Mouse (Mus musculus): ENCODE measurements around the gene Nos1ap.

The Nos1ap gene

DNA sequence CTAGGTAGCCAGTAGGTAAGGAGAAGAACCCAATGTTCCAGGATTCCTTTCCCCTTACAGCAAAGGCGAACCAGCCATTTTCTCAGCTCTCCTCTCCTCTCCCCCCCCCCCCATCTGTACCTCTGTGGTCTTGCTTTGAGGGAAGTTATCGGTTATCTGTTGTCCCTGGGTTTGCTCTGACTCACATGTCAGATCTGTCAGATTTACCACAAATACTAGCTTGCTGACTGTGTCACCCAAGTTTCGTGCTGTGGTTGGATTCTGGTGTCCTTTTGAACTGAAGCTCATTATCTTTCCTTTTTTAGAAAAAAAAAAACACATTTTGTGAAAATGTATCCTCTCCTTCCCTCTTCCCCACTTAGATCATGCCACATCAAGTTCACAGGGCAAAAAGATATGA is 50.2 kb downstream of the Nos1ap start:
- DNase-seq = no peak

DNA sequence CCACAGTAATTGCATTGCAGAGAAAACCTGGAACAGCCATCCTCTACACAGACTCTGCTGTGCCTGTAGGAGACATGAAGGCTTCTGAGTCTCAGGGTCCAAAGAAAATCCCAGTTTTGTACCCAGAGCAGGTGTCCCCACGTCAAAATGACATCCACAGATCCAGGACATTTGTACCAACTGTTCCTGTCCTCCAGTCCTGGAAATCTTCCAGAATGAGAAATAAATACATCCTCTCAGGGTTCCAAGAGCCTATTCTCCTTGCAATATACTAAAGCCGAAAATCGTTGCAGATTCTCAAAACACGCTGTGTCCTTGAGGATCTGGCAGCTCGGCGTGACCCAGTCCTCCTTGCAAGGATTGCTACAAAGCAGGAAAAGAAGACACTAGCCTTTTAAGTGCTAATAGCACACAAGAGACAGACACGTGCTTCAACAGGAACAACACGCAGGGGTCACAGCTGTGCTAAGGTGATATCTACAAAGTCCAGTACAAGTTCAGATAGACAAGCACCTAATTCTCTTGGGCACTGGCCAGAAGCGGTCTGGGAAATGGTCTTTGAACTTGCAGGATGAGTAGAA is 51.1 kb downstream of the Nos1ap start:
- DNase-seq = peak; percentile 71

DNA sequence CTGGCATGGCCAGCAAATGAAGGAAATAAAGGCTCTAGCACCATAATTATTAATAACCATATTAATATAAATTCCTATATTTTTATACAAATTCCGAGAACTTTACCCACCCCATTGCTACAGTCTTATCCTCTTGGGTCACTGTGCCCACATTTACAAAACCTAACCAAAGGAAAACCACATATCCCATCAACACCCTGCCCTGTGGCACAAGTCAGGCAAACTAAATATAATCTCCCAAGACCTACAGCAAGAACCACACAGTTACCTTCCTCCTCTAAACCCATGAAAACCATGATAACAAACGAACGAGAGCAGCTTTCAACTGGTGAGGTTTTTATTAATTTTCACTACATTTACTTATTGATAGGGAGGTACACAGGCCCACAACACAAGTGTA is 53.3 kb downstream of the Nos1ap start:
- DNase-seq = no peak

DNA sequence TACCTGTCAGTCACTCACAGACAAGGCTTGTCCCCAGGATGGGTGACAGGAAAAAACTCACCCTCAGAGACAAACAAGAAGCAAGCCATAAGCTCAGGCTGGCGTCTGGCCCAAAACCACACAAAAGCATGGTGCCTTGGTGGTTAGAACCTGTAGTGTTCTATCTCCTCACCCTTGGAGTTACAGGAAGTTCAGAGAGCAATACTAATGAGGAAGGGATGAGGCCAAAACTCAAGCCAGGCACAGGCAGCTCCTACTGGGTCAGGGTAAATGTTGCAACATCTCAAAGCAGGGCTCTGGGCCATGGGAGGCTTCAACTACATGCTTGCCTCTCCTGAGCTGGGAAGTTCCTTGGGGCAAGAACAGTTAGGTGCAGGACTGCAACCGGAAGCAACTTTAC is 54.4 kb downstream of the Nos1ap start:
- no peak for DNase-seq

DNA sequence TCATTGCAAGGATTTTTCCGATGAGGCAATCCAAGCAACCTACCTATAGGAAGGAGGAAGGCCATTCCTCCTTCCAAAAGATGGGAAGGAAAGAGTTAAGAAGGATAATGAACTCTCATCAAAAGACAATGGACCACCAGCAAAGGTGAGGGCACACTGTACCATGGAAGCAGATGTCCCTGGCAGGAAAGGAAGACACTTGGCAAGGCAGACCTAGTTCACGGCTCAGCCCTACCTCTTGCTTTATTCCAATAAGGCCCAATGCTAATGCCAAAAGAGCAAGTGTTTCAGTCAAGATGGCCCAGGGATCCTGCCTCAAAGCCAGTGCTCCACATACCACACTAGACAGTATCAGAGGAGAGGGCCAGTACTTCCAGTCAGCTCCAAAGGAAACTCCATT is 58.4 kb downstream of the Nos1ap start:
- DNase-seq = no peak

DNA sequence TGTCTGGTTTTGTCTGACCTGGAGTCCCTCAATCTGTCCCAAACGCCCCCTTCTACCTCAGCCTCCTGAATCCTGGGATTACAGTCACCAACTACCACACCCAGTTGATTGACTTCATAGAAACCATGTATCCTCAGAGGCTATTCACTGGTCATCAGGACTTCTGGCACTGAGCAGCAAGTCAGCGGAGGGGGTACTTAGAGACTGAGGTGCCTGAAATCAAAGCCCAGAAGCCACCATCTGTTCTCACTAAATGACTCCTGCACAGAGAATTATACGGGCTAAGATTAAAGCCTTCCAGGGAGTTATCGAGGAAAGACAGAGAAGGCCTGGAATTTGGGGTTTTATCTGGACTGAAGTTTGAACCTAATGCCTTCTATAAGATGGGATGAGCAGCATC is 59.2 kb downstream of the Nos1ap start:
- no peak for DNase-seq

DNA sequence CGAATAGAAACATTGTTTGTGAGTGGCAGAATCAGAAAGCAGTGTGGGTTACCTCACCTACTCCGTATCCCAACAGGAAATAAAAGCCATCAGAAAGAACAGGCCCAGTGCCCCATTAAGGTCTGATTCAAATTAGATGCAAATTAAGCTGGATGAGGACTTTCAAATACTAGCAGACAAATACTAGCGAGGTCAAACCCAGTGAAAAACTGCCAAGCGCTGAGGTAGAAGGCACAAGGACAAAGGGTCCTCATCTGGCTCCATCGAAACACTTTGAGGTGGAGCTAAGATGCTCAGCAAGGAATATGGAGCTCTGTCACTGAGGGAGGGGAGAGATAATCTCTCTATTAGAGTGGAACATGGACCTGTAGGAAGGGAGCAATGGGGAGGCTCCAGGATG is 66.8 kb downstream of the Nos1ap start:
- no peak for DNase-seq

DNA sequence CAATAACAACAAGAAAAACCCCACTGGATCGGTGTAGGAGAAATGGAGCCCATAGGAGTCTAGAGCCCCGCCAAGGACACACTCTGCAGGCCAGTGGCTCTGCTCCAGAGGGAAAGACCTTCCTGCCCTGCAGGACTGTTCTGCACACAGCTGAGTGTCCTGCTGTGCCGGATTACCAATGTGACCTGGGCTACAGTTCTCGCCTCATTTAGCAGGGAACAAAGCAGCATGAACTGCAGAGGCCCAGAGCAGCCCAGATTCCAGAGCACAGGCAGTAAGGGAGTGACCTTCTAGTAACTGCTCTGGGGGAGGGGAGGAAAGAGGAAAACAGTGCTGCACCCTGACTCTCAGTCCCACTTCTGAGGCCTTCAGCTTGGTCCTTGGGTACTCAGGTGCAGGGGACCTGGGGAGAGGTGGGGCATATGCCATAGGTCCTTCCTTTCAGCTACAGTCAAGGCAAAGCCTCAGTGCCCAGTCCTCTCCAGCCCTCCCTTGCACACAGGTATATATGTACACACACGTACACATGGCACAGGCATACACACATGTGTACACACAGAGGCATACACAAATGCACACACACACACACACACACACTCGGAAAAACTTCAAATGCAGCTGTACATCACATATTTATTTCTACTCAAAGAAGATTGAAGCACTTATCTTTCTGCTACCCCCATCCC is 68.0 kb downstream of the Nos1ap start:
- DNase-seq = peak; percentile 84

DNA sequence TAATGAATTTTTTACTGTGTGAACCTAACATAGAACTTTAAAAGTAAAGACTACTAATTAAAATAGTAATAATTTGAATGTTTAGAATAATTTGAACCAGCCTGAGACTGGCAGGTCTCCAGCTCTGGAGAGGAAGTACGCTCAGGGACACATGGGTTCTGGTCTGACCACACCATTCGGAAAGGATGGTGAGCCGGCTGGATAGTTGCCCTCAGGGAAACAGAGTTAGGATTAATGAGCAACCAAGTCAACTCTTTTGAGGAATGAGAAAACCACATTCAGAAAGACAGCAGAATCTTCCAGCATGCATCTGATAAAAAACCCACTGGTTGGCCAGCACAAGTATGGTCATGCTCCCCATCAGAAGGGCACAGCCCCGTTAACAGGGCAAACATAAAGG is 69.5 kb downstream of the Nos1ap start:
- DNase-seq = peak; percentile 45

DNA sequence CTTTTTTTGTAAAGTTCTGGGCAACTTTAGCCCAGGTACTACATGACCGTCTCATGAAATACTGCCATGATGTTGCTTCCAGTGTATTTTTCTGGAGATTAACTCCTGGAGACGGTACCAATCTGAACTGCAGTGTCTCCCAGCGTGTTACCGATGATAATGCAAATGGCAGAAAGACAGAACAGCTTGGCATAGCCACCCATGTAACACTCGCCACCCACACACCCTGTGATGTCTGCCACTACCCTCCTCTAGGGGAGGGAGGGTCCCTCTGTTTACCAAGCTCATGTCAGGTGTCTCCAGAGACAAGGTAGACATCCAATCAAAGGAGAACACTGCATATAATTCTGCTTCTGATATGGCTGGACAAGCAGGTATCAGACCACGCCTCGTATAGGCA is 70.0 kb downstream of the Nos1ap start:
- DNase-seq = no peak

DNA sequence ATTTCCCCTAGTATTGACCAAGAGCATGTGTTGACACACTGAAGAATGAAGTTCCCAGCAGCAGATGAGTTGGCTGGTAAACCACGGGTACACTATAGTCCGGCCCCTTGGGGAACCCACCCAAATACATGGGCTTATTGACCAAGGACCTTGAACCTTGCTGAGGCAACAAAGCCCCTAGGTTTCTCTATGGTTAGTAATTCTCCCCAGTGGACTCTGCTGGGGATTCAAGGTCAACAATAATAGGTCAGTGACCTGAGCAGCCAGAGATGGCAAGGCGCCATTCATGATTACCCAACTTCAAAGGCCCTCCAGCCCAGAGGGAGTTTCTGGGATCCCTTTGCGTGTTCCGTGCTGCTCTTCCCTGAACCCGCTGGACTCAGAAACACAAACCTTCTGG is 73.5 kb downstream of the Nos1ap start:
- peak; percentile 59 for DNase-seq

DNA sequence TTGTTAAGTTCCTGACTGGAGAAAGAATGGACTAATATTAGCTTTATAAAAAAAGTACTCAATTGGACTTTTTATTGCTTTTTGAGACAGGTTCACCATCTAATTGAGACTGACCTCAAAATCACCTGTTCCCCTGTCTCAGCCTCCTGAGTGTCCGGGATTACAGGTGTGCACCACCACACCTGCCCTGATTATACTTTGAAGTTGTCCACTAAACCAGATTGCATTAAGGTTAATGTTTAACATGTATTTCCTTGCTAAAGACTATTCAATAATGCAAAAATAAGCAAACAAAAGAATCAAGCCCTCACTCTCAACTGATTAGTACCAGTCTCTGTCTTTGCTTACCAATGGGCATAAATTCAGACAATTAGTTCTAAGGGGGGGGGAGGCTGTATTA is 74.2 kb downstream of the Nos1ap start:
- DNase-seq = no peak

DNA sequence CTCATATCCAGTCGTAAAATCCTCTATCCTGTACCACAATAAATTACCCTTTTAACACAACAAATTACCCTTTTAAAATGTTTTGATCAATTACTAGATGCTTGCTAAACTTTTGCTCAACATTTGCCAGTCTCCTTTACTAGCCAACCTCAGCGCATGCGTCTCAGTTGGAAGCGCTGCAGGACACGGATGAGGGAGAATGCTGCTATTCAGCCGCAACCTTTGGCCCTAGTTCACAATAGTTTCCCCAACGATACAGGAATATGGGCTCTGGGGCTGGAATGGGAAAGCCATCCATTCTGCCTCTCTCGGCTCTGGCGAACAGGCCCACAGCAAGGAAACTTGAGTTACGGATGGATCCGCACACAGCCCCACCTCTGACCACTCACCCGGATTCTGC is 75.4 kb downstream of the Nos1ap start:
- DNase-seq = peak; percentile 43

DNA sequence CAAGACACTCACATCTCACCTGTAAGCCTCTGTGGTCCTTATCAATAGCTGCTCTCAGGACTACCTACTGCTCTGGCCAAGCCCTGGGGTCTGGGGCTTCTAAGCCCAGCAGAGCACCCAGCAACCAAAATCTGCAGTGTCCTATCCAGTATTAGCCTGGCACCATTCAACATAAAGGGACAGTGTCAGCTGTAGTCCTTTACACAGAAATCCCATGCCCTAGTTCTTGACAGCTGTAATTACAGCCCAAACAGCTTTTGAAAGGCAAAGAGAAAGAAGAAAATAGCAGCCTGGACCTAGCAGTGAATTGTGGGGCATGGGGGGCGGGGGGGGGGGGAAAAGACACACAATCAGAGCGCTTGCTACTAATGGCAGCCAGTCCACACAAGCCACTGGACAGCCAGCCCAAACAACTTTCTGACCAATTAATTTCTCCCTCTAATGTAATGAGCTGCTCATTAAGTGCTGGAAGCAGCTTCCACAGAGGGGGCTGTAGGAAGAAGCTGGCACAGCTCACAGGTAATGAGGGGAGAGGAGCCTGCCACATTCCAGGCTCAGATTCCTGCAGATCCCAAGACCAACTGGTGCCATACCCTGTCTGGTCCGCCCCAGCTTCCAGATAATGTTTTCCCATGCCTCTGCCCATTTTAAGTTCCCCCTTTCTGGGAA is 77.1 kb downstream of the Nos1ap start:
- DNase-seq = no peak

DNA sequence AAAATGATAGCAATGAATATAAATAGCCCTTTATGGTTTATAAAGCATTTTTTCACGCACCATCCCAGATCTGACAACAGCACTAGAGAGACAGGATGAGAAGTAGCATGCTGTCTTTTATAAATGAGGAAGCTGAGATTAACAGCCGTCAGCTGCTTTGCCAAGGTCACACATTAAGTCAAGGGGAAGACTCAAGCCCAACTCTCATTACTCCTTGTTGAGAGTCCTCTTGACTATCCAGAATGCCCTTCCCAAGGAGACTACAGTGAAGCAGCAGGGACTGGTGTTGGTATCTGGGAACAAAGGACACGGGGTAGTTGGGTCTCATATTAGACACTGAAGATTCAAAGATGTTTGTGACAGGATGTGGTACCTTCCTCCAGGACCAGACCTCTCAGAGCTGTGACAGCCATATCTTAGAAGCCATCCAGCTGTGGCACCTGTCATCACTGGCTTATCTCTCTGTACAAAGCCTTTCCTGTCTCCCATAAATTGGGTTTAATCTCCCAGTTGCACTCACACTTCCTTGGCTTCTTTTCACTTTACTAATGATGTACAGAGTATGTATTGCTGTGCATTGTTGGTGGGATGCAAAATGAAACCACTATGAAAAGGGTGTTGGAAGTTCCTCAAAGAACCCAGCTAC is 78.9 kb downstream of the Nos1ap start:
- no peak for DNase-seq

DNA sequence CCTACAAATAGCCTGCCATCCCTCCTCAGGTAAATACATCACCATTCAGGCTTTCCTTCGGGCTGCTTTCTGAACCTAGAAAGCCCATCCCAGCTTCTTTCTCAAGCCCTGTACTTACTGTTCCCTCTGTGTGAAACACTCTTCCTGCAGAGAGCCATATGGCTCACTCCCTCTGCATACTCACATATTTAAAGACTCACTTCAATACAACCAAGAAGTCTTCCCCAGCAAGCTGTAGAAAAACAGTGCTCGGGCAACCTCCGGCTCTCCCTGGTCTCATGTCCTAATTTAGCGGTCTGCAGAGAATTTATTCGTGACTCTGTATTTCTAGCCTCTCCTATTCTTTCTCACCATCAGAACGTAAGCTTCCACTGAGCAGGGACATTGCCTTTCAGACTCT is 83.4 kb downstream of the Nos1ap start:
- DNase-seq = no peak

DNA sequence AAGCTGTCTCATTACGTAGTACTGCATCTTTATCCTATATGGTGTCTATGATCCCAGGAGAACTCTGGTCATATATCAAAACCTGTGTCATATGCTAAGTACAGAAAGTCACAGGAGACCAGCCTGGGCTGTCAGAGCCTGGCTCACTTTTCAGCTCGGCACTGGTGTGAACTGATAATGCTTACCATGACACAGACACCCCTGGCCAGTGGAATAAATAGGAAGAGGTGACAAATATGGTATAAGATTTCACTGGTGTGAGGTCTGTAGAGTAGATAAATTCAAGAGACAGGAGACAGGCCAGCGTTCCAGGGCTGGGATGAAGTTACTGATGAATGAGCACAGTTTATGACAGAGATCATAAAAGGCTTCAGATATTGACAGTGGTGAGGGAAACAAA is 84.6 kb downstream of the Nos1ap start:
- no peak for DNase-seq

DNA sequence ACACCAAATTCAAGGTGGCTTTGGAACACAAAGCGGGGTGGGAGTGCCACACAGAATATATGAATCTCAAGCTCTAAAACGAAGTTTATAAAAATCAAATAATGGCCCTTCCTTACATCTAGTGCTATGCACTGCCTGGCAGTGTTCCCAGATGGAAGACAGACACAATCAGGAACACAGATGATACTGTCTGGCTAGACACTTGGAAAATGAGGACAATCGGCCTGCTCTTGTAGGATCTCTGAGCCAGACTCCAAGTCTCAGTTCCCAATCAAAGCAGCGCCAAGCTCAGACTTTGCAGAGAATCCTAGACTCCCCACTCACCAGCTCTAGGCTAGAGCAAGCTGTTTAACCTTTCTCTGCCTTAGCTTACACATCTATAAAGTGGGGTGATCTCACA is 85.3 kb downstream of the Nos1ap start:
- no peak for DNase-seq

DNA sequence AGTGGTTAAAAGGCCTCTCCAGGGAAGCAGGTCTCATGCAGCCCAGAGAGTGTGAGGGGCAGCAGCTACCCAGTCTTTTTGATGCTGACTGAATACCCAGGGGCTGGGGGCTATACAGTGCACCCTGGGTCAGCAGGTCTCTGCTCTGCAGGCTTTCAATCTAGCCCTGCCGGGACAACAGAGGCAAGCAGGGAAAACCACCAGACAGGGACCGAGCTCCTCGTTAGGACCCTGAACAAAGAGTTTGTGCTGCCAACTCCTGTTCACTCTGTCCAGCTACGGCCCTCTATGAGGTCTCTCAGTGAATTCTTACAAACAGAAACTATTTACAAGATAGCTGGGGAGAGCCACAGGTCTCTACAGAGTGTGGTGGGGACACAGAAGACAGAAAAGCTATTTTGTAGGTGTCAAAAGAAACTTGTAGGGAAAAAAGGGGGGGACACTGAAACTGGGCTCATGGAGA is 86.4 kb downstream of the Nos1ap start:
- DNase-seq = no peak

DNA sequence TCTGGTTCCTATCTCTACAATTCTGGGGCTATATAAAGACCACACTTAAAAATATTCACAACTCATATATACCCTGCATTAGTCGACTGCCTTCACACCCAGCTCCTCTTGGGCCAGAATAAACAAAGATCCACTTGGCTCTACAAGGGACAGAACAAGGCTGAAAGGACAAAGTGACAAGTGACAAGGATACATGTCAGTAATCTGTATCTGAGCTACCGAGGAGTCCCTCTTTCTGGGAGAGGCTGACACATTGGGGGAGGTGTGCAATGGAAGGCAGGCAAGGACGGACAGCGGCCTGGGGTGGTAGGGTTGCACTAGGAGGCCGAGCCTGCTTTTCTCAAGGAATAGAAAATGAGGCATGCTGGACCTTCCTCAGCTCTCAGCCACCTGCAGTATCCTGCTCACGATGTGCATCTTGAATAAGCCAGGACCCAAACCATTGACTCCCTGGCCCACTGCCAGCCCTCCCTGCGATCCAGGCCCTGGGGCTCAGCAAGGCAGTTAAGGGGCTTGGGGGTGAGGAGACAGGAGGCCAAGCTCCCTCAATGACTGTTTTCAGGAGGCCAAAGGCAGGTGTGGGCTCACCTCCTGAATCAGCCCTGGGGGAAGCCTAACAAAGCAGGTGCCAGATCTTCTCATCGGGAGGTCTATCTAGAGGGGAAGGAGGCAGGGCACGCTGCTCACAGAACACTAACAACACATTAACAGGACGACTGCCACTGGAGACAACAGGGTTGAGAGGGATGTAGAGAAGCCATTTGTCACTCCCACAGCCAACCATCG is 87.0 kb downstream of the Nos1ap start:
- peak; percentile 54 for DNase-seq

DNA sequence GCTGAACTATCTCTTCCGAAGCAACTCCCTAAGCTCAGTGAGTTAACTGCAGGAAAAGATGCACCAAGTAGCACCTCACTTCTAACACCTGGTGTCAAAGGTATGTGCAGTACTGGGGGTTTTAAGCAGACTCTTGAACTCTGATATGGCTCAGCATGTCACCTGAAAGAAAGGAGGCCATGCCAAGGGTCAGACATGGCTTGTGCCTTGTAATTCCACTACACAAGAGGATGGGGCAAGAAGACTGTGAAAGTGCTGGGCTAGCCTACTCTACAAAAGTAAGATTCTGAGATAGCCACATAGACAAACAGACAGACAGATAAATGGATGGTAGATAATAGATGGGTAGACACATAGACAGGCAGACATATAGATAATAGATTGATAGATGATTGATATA is 87.7 kb downstream of the Nos1ap start:
- DNase-seq = no peak

DNA sequence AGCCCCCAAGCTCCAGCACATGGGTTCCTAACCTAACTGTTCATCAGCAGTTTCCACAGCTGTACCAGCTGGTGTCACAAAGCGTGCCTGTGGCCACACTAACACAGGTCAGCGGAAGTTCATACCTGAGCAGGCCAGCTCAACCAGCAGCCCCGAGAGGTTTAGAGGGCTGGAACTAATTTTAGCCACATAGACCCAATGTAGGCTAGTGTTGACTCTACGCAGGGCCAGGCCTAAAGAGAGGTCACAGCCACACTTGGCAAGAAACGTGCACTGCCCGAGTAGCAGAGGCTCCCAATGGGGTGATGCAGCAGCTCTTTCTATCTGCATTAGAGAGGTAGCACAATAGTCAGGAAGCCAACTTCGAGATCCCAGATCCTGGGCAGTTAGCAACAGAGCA is 88.1 kb downstream of the Nos1ap start:
- DNase-seq = no peak

DNA sequence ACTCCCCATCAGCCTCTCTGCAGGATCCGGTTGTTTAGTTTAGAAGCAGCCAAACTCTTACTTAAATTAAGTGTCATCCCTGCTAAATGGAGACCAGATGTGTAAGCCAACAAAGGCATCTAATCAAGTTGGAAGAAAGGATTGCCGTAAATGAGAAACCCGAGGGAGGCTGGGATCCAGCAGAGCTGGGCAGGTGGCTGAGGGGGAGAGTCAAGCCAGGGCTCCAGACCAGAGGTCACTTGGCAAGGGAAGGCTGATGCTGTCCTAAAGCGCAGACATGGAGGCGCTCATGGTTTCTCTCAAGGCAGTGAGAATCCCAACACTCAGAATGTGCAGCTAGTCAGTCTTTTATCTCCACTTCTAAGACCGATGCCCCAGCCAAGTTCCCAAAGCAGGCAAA is 89.8 kb downstream of the Nos1ap start:
- DNase-seq = peak; percentile 71
